Mouse (Mus musculus) liver, adult 10 weeks (tissue): Measurements from ENCODE around the gene Gm5678. TPM values are rescaled to one million over a fixed set of nuclear protein-coding genes. Genes with fewer than 3 reads are reported as not detected.

Source experiments
- polyA plus RNA-seq: library from polyadenylated mRNA; stranded (reverse); fragments of 350-450 nt; fragmentation: Illumina TruSeq; extraction: RNeasy Lipid Tissue Mini Kit (QIAGEN cat#74804); gene quantifications from one replicate; pipeline ENCODE4 v1.2.3, GENCODE M21; 2014; ENCODE audit warnings: low read depth, low replicate concordance

The Gm5678 gene
- not detected for polyA plus RNA-seq

DNA sequence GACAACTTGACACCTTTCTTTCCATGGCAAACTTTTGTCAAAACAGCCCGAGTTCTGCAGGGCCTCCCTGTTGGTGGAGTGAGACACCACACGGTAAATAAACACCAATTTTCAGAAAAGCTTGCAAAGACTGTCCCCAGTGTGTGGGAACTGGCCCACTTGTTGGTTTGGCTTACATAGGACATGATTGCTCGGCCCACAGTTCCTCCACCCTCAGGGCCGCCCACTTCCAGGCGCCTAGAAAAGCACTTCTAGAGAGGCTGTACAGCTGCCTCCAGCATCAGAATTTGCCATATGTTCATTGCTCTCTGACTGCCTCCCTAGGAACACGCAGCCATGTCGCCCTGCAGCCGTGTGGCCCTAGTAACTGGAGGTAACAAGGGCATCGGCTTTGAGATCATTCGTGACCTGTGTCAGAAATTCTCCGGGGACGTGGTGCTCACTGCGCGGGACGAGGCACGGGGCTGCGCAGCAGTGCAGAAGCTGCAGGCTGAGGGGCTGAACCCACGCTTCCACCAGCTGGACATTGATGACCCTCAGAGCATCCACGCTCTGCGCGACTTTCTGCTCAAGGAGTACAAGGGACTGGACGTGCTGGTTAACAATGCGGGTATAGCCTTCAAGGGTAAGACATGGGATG lies at the start of gene Gm5678:
TSS of gene Gm5678 (plus strand) at position 337 of the 640 bp plus-strand sequence.

DNA sequence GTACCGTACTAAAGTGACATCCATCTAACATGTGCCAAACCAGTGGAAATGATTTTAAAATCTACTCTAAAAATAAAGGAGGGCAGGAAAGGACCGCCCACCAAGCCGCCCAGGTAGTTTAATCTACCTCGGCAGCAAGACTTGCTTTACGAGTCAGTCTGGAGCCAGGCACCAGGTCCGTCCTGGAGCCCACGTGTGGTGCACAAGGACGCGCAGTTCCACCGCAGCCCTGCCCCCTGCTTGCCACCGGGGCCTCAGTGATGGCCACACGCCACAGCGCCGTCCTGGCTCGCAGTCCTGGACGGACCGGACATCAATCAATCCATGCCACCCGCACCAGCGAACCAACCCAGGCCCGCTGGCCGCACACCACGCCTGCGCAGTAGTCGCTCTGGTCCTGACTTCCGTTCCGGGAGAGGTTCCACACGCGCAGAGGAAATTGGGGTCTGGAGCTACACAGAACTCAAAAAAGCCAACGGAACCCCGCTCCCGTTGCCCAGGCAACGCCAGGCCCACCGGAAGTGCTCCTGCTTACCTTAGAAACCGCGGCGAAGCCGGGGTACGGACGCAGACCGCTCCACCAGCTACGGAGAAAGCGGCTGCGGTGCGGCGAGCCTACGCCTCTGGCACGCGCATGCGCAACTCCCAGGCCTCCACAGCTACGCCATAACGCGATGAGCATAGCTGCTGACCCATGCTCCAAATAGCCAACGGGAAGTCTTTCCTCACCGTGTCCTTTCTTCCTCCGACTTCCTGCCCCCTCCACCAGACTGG lies 24.3 kb upstream of the Gm5678 start, which contains the start of gene Setd4:
TSS of gene Setd4 (minus strand) at position 625 of the 774 bp plus-strand sequence.

DNA sequence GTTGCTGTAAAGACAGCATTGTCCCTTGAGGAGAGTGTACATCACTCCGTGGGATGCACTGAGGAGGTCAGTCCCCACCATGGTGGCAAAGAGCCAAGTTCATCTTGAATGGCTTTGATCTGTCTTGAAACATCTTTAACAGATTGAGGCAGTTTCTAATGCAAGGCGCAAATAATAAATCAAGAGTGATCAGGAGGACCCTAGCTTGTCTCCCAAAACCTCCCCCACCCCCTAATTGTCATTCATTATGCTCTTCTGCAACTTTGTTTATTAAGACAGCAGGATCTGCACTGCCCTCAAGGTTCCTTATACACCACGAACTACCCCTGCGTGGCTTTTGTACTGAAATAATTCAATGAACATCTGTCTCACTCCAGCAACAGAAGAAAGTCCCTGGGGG lies 22.3 kb upstream of the Gm5678 start, which contains the start of gene Cbr1:
TSS of gene Cbr1 (plus strand) at position 301 of the 400 bp plus-strand sequence.

Other genes starting within 250 kb of the Gm5678 start
- 1.4 TPM for gene Setd4, start 24.0 kb upstream of the Gm5678 start, polyA plus RNA-seq
- 34.1 TPM for gene Cbr1, start 22.2 kb upstream of the Gm5678 start, polyA plus RNA-seq
- not detected for gene Cbr3, start 55.1 kb downstream of the Gm5678 start, polyA plus RNA-seq
- 7.6 TPM for gene Dop1b, start 83.8 kb downstream of the Gm5678 start, polyA plus RNA-seq
- gene Morc3, start 204.0 kb downstream of the Gm5678 start, polyA plus RNA-seq: 26.9 TPM